Mouse (Mus musculus) intestine, embryonic 14.5 days (tissue): ENCODE data around the gene Ccdc187. TPM values are rescaled to one million over a fixed set of nuclear protein-coding genes. Genes with fewer than 3 reads are reported as not detected.

Source experiments
- ATAC-seq: fragments of 200-750 bp; cut with Nextera tagmentation; replicated peaks from 2 replicates; pipeline ENCODE4 v1.8.0; 2017; ENCODE audit warnings: low read depth, moderate number of reproducible peaks, moderate TSS enrichment, moderate library complexity; ENCODE audit not compliant: low FRiP score, low TSS enrichment
- DNase-seq: peaks from one replicate; pipeline ENCODE4 v3.0.0-alpha.2; 2018; ENCODE audit warnings: low spot score
- H3K27ac ChIP-seq: fragments of 300-500 bp; sonication (generic); 2 replicates; pipeline ENCODE4 v1.5.1; 2014; ENCODE audit warnings: low read depth, mild to moderate bottlenecking, control low read depth
- H3K27me3 ChIP-seq: fragments of 300-500 bp; sonication (generic); replicated peaks from 2 replicates; pipeline ENCODE4 v1.6.1; 2014; ENCODE audit warnings: low read length, control low read depth; ENCODE audit not compliant: control insufficient read depth, insufficient read depth
- H3K36me3 ChIP-seq: fragments of 300-500 bp; sonication (generic); 2 replicates; pipeline ENCODE4 v1.6.1; 2014; ENCODE audit warnings: low read length, control low read depth; ENCODE audit not compliant: control insufficient read depth, insufficient read depth
- H3K4me1 ChIP-seq: fragments of 300-500 bp; sonication (generic); replicated peaks from 2 replicates; pipeline ENCODE4 v1.6.1; 2014; ENCODE audit warnings: low read length, control low read depth, mixed read lengths; ENCODE audit not compliant: control insufficient read depth, insufficient read depth
- H3K4me2 ChIP-seq: fragments of 300-500 bp; sonication (generic); 2 replicates; pipeline ENCODE4 v1.6.1; 2014; ENCODE audit warnings: low read length
- H3K4me3 ChIP-seq: fragments of 300-500 bp; sonication (generic); 2 replicates; pipeline ENCODE4 v1.5.1; 2014; ENCODE audit warnings: low read depth, low read length, control low read depth, mixed read lengths
- H3K9ac ChIP-seq: fragments of 300-500 bp; sonication (generic); 2 replicates; pipeline ENCODE4 v1.6.1; 2014; ENCODE audit warnings: mild to moderate bottlenecking, low read length
- H3K9me3 ChIP-seq: fragments of 300-500 bp; sonication (generic); 2 replicates; pipeline ENCODE4 v1.6.1; 2016; ENCODE audit warnings: low read length, control low read depth; ENCODE audit not compliant: control insufficient read depth
- WGBS: fragments of 180-500 bp; shearing (Covaris S2); extraction: QIAGEN DNeasy Blood & Tissue Kit; methylation state at CpG from one replicate; pipeline ENCODE4 v1.1.7; 2014; 5-methylcytosine and 5-hydroxymethylcytosine counted together
- polyA plus RNA-seq: library from polyadenylated mRNA; unstranded; fragments of >200 nt; fragmentation: Nextera tagmentation; extraction: Ambion mirVana; gene quantifications from 2 replicates; pipeline ENCODE4 v1.2.1, GENCODE M21; 2014

Gene Ccdc187
- polyA plus RNA-seq, 1 experiment from 2014 or later: 0.50 TPM

- H3K27ac ChIP-seq: no peak overlapping the region
These were observed 63.0 kb downstream of the Ccdc187 start for GRCm38 (mm10) chr2:26231366-26231765.

GRCm38 (mm10) chr2:26230253-26230652 is 64.1 kb downstream of the Ccdc187 start:
- DNase-seq (no peak), ATAC-seq (no peak)
- no peaks in the 10 kb centered on the region; the same call in none of the 2 replicates for H3K4me1 ChIP-seq
- H3K9ac ChIP-seq: no peak overlapping the region
- no peak overlapping the region for H3K27ac ChIP-seq
- H3K4me2 ChIP-seq: no peak overlapping the region
- no peak overlapping the region for H3K4me3 ChIP-seq
- H3K36me3 ChIP-seq: peaks cover 14% of the 10 kb centered on the region
- 58% methylated on average over 4 of the region's 4 CpGs for WGBS
- H3K27me3 ChIP-seq: no peaks in the 10 kb centered on the region
- H3K9me3 ChIP-seq: no peaks in the 10 kb centered on the region

More at GRCm38 (mm10) chr2:26231366-26231765, 63.0 kb downstream of the Ccdc187 start:
- 76% methylated on average over 3 of the region's 3 CpGs for WGBS
- H3K9ac ChIP-seq: no peak overlapping the region
- DNase-seq (no peak), ATAC-seq (no peak)
- no peaks in the 10 kb centered on the region for H3K9me3 ChIP-seq
- H3K4me2 ChIP-seq: no peak overlapping the region
- 0 out of 2 replicates have a peak, but pooled peaks cover 3% of the 10 kb centered on the region for H3K36me3 ChIP-seq
- no peaks in the 10 kb centered on the region for H3K27me3 ChIP-seq
- no peak overlapping the region for H3K4me3 ChIP-seq
- H3K4me1 ChIP-seq: peaks cover 10% of the 10 kb centered on the region

GRCm38 (mm10) chr2:26227788-26228187 is 66.6 kb downstream of the Ccdc187 start:
- Histone ChIP-seq H3K4me3 (no peak overlapping the region), H3K27ac (no peak overlapping the region), H3K27me3 (no peaks in the 10 kb centered on the region), H3K9me3 (no peaks in the 10 kb centered on the region), H3K4me2 (no peak overlapping the region), H3K36me3 (peaks cover 38% of the 10 kb centered on the region), H3K4me1 (no peaks in the 10 kb centered on the region), H3K9ac (no peak overlapping the region)
- ATAC-seq: peak; percentile 79; the same call in 1 of the 2 replicates
- WGBS: 69% methylated on average over 1 of the region's 1 CpGs
- no peak for DNase-seq

GRCm38 (mm10) chr2:26225242-26225641 is 69.1 kb downstream of the Ccdc187 start:
- 94% methylated on average over 4 of the region's 4 CpGs for WGBS
- Histone ChIP-seq H3K4me3 (no peak overlapping the region), H3K4me2 (no peak overlapping the region), H3K27ac (no peak overlapping the region), H3K4me1 (no peaks in the 10 kb centered on the region), H3K9ac (no peak overlapping the region), H3K9me3 (no peaks in the 10 kb centered on the region), H3K27me3 (no peaks in the 10 kb centered on the region), H3K36me3 (peaks cover 61% of the 10 kb centered on the region)
- ATAC-seq (no peak), DNase-seq (no peak)

GRCm38 (mm10) chr2:26223961-26224360 is 70.4 kb downstream of the Ccdc187 start:
- Histone ChIP-seq H3K9me3 (no peaks in the 10 kb centered on the region), H3K27me3 (no peaks in the 10 kb centered on the region), H3K36me3 (peaks cover 67% of the 10 kb centered on the region), H3K4me3 (no peak overlapping the region), H3K4me1 (no peaks in the 10 kb centered on the region), H3K27ac (no peak overlapping the region), H3K4me2 (no peak overlapping the region), H3K9ac (no peak overlapping the region)
- ATAC-seq (no peak), DNase-seq (no peak)
- 79% methylated on average over 3 of the region's 3 CpGs for WGBS

- H3K9me3 ChIP-seq: no peaks in the 10 kb centered on the region
- no peak for ATAC-seq
- 23% methylated on average over 3 of the region's 3 CpGs for WGBS
- H3K4me3 ChIP-seq: no peak overlapping the region
- H3K27me3 ChIP-seq: no peaks in the 10 kb centered on the region
- no peak overlapping the region for H3K4me2 ChIP-seq
- H3K36me3 ChIP-seq: peaks cover 75% of the 10 kb centered on the region
- H3K4me1 ChIP-seq: no peaks in the 10 kb centered on the region
- no peak overlapping the region for H3K9ac ChIP-seq
- no peak overlapping the region for H3K27ac ChIP-seq
- DNase-seq: no peak
These were observed 79.8 kb downstream of the Ccdc187 start for GRCm38 (mm10) chr2:26214526-26214925.

- DNase-seq (no peak), ATAC-seq (no peak)
- H3K27me3 ChIP-seq: peaks cover 35% of the 10 kb centered on the region
- H3K4me2 ChIP-seq: no peak overlapping the region
- no peaks in the 10 kb centered on the region for H3K9me3 ChIP-seq
- no peak overlapping the region for H3K9ac ChIP-seq
- 77% methylated on average over 3 of the region's 3 CpGs for WGBS
- H3K27ac ChIP-seq: no peak overlapping the region
- H3K4me1 ChIP-seq: no peaks in the 10 kb centered on the region
- H3K36me3 ChIP-seq: peaks cover 40% of the 10 kb centered on the region
- H3K4me3 ChIP-seq: no peak overlapping the region
These were observed 84.8 kb downstream of the Ccdc187 start for GRCm38 (mm10) chr2:26209566-26209965.

- DNase-seq: peak; percentile 97
- Histone ChIP-seq H3K9ac (no peak within 1 kb of the TSS), H3K27ac (no peak within 1 kb of the TSS), H3K9me3 (no peaks in the 10 kb centered on the region), H3K36me3 (peaks cover 33% of the 10 kb centered on the region), H3K4me1 (no peaks in the 10 kb centered on the region), H3K4me3 (no peak within 1 kb of the TSS), H3K4me2 (no peak within 1 kb of the TSS), H3K27me3 (peaks cover 48% of the 10 kb centered on the region)
- 6% methylated on average over 19 of the region's 19 CpGs for WGBS
- ATAC-seq: peak; percentile 93
These were observed 86.1 kb downstream of the Ccdc187 start, which contains the start of gene Lhx3 for GRCm38 (mm10) chr2:26208126-26208789. TSS of gene Lhx3 (minus strand) at chr2:26208289.

- H3K9me3 ChIP-seq: no peaks in the 10 kb centered on the region
- ATAC-seq (no peak), DNase-seq (no peak)
- no peak overlapping the region for H3K9ac ChIP-seq
- peaks cover 26% of the 10 kb centered on the region for H3K36me3 ChIP-seq
- H3K4me3 ChIP-seq: no peak overlapping the region
- H3K27me3 ChIP-seq: peaks cover 55% of the 10 kb centered on the region
- no peak overlapping the region for H3K27ac ChIP-seq
- H3K4me1 ChIP-seq: no peaks in the 10 kb centered on the region
- WGBS: 13% methylated on average over 9 of the region's 9 CpGs
- H3K4me2 ChIP-seq: no peak overlapping the region
These were observed 86.8 kb downstream of the Ccdc187 start for GRCm38 (mm10) chr2:26207559-26207958.
